Mouse (Mus musculus): Measurements from ENCODE around the gene Rnf227.
A peak's percentile ranks its signal among the peaks of the same experiment; 100 is the strongest.

The Rnf227 gene

DNA sequence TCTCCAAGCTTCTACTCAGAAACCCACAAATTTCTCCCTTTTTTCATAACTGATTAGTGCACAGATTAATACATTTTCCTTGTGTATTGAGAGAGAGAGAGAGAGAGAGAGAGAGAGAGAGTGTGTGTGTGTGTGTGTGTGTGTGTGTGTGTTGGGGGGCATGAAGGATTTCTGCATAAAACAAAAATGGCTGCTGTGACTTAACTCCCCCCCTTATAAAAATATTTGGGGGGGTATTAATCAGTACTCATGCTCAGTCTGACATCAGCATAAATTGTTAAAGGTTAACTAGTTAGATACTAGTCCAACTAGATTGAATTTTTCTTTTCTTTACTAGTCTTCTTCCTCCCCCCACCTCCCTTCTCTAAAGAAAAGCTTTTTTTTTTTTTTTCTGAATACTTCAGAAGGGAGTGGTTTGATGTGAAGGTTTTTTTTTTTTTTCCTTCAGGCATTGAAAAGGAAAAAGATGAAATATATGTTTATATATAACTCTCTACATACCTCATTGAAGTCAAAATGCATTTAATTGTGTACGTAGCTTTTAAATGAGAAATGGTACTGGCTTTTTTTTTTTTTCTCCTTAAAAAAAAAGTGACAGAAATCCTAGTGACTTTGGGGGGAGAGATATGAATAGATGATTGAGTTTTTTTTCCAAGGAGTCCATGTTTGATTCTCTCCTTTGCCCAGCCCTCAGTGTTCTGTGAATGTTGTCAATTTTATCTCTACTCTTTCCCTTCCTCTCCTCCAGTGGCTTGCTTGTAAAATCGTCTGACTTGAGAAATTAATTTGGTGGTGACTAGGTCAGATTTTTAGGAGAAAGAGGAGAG lies 29.9 kb downstream of the Rnf227 start:
- DNase-seq (ENCODE audit: inconsistent age in 2 of 2, low spot score in 1 of 2): no peak

DNA sequence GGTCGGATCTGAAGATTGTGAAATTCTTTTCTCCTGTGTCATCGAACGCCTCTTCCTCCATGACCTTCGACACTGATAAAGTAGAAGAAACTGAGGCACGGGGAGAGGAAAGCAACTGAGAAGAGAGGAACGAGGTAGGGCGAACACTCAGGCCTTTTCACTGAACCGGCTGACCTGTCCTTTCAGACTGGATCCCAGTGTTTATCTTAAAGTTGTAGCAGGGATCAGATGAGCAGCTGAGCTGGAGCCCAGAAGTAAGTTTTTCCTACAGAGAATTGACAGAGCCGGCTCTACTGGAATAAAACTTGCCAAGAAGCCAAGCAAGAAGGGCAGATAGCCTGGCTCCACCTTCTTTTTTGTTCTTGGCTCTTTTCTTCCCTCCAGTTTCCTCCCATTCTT lies 30.6 kb downstream of the Rnf227 start:
- DNase-seq (ENCODE audit: inconsistent age in 2 of 2, low spot score in 1 of 2): peak in 1 of 2 experiments; percentile 57

DNA sequence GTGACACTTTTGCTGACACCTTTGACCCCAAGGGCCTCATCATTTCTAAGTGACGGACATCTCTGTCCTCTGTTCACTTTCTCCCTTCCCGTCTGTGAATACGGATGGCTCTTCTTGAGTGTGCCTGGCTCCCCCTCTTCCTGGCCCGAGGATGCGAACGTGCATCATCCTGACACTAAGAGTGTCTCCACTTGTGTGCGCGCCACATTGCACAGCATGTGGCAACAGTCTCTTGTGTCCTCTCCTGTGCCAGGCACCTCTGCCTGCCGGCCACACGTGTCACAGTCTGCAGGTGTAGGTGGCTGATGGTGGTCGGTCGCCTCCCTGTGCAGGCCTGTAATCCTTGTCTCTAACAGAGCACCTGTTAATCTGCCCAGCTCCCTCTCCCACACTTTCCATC lies 31.3 kb downstream of the Rnf227 start:
- no peak for DNase-seq (ENCODE audit: inconsistent age in 2 of 2, low spot score in 1 of 2)

DNA sequence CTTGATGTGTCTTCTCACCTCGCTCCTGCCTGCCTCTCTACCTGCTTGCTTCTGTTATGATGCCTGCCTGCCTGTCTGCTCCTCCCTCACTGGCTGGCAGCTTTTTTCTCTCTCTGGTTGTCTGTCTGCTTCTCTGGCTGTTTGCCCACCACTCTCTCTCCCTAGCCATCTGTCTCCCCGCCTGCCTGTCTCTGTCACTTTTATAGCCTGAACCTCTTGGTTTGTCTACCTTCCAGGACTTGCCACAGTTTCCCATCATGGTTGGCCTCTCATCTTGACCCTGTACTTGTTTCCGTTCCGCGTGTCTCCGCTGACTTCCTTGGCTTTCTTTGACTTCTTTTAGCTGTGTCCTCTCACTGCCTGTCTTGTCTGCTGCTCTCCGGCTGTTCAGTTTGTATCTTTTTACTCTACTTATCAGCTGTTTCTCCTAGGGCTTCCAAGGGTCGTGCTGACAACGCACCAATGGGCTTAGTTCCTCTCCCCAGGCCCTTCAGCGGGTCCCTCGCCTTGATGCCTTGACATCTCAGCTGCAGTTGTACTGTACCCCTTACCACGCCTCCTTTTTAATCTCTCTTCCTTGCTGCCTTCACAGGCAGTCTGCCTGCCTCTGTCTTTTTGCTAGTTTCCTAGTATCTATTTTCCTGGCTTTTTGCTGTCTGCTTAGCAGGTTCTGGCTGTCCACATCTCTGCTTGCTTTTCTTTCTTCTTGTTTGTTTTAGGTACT lies 32.0 kb downstream of the Rnf227 start:
- peak in 1 of 2 experiments; percentile 63 for DNase-seq (ENCODE audit: inconsistent age in 2 of 2, low spot score in 1 of 2)

DNA sequence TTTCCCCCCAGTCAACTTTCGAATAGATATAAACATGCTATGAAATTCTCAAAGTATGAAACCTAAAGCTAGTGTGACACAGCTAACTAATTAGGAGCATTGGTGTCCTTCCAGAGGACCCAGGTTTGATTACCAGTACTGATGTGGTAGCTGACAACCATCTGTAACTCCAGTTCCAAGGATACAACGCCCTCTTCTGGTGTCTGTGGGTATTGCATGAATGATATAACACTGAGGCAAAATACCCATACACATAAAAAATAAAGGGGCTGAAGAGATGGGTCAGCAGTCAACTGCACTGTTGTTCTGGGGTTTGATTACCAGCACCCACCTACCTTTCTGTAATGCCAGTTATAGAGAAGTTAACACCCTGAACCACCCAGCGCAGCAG lies 32.5 kb downstream of the Rnf227 start:
- peak in 1 of 2 experiments; percentile 61 for DNase-seq (ENCODE audit: inconsistent age in 2 of 2, low spot score in 1 of 2)

DNA sequence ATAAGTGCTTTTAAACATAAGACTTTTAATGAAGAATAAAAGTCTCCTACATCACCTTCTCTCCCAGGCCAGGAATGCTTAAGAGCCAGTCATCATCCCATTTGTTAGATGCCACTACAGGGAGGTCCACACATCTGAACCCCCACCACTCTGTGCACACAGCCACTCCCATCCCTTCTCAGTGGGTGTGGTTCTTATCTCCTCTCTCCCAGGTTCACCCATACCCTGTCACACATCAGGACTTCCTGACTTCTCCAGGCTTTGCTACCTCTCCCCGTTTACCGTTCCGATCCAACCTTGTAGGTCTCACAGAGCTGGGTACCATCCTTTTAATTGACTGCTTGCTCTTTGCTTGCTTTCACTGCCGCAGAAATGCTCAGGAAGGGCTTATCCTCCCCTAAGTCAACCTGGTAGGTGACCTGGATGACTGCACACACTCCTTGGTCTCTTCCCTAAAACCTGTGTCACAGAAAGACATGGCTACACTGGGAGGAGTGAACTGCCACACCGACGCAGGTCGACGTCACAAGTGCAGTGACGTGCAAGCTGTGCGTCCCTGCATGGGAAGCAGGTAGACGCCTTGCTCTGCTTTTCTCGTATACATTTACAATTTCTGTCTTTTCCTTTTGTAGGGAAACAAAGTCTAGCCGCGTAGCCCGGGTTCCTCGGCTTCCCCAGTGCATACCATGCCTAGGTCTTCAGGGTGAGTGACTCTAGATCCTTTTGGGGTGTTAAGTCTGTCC lies 33.1 kb downstream of the Rnf227 start:
- no peak for DNase-seq (ENCODE audit: inconsistent age in 2 of 2, low spot score in 1 of 2)

DNA sequence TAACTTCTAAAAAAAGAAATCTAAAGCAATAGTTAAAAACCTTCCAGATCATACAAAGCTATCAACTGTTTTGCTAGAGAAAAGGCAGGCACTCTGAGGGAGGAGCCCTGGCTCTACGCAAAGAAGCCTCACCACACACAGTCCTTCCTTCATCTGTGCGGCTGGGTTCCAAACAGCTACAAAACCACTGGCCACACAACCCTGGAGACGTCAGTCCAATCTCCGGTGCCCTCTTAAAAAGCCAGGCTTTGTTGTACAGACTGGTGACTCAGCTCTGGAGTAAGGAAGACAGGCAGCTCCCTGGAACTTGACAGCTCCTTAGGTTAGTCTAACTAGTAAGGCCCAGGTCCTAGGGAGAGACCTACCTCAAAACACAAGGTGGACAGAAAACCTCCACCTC lies 35.4 kb downstream of the Rnf227 start:
- no peak for DNase-seq (ENCODE audit: inconsistent age in 2 of 2, low spot score in 1 of 2)

DNA sequence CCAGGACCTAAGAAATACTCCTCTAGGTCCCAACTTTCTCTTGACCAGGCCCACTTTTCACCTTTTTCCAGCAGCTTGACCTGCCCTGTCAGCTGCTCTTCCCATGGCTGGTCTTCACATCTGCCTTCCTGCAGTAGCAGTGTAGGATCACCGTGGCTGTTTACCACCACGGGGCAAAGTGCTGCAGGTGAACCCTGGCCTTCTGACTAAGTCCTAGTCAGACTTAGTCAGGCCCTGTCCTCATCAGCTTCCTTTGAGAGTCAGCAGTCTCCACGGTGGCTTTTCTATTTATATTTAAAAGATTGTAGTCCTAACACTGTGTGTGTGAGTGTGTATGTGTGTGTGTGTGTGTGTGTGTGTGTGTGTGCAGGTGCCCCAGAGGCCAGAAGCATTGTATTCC lies 37.5 kb downstream of the Rnf227 start:
- no peak for DNase-seq (ENCODE audit: inconsistent age in 2 of 2, low spot score in 1 of 2)

DNA sequence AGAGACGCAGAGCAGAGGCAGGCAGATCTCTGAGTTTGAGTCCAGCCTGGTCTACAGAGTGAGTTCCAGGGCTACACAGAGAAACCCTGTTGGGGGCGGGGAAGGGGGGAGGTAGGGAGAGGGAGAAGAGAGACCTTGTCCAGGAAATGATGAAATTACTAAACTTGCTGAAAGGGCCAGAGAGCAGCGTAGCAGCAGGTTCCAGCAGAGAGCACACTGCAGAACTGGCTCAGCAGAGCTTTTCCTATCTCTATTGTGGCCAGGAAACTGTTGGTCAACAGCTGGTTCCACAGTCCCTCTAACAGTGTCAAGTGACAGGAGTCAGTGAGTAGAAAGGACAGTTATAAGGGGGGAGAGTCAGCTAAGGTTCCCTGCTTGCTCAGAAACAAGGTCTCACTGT lies 39.3 kb downstream of the Rnf227 start:
- DNase-seq (ENCODE audit: inconsistent age in 2 of 2, low spot score in 1 of 2): no peak

DNA sequence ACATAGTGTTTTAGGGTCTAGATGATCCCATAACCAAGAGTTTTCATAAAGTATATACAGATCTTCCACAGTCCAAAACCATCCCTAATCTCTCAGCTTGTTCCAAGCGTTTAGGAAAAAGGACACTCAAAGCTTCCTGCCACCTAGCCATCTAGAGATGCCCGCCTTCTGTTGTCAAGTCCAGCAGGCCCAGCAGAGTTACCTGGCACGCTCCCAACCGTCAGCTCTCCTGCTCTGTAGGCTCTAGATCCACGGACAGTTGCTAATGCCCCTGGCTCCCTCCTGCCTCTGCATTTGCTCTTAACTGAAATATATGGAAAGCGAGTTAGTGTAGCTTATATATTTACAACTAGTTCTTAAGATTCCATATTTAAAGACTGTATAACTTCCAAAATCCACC lies 41.1 kb downstream of the Rnf227 start:
- no peak for DNase-seq (ENCODE audit: inconsistent age in 2 of 2, low spot score in 1 of 2)

DNA sequence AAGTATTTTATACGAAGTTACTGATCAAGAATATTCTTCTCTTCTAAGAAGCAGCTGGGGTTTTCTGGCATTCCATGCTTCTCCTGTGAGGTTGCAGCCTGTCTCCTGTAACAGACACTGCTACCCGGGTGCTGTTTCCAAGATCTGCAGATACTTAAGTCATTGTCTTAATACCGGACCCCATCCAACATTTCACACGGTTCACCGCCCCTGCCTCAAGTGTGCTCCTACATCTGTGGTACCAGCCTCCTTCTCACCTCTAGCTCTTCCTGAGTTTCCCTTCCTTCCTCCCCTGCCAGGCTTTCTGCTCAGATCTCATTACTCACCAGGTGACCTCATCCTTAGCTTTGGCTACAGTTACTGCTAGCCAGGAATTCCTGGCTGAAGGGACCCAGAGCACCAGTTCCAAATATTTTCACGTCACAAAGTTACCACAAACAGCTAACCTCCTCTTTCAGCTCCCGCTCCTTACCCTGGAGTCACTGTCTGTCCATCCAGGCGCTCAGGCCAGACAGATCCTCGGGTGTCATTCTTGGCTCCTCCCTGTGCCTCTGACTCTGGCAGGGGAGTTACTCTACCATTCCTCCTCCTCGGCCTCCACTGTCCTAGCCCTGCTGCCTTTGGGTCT lies 42.3 kb downstream of the Rnf227 start:
- DNase-seq (ENCODE audit: inconsistent age in 2 of 2, low spot score in 1 of 2): peak; percentile 39 to 68

DNA sequence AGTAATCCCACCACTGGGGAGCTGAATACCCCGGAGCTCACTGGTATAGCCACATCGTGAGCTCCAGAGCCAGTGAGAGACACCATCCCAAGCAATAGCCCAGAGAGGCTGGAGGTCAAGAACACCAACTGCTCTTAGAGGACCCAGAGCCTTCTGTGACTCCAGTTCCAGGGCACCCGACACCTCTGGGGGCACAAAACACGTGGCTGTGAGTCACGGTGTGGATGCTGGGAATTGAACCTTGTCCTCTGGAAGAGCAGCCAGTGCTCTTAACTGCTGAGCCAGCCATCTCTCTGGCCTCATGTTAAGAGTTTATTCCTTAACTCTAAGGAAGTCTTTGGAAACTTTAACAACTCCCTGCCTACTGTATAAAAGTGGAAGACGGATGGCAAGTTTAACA lies 44.7 kb downstream of the Rnf227 start:
- DNase-seq (ENCODE audit: inconsistent age in 2 of 2, low spot score in 1 of 2): no peak

DNA sequence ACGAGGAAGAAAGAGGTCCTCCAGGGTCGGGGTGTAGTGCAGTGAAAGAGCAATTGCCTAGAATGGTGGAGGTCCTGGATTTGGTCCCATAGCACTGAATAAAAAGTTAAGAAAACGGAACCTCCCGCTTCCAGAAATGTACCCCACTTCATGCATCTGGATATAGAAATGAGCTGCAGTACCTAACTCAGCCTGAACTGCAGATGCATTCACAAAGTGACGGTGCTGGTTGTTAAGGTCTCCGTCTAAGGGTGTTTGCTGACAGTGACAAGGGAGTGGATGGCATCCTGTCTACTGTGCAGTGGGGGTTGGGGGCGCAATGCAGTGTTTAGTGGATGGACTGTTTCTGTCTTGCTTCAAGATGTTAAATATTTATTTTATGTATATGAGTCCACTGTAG lies 46.5 kb downstream of the Rnf227 start:
- no peak for DNase-seq (ENCODE audit: inconsistent age in 2 of 2, low spot score in 1 of 2)

DNA sequence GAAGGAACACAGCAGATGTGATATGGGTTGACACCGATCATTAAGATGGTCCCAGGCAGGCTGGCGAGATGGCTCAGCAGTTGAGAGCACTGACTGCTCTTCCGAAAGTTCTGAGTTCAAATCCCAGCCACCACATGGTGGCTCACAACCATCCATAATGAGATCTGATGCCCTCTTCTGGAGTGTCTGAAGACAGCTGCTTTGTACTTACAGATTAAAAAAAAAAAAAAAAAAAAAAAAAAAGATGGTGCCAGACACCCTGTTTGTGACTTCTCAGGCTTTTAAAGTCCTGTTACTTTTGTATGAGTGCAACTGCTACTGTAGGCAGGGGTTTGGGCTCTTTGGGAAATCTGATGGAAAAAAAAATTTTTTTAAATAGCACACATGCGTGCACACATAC lies 48.4 kb downstream of the Rnf227 start:
- no peak for DNase-seq (ENCODE audit: inconsistent age in 2 of 2, low spot score in 1 of 2)

DNA sequence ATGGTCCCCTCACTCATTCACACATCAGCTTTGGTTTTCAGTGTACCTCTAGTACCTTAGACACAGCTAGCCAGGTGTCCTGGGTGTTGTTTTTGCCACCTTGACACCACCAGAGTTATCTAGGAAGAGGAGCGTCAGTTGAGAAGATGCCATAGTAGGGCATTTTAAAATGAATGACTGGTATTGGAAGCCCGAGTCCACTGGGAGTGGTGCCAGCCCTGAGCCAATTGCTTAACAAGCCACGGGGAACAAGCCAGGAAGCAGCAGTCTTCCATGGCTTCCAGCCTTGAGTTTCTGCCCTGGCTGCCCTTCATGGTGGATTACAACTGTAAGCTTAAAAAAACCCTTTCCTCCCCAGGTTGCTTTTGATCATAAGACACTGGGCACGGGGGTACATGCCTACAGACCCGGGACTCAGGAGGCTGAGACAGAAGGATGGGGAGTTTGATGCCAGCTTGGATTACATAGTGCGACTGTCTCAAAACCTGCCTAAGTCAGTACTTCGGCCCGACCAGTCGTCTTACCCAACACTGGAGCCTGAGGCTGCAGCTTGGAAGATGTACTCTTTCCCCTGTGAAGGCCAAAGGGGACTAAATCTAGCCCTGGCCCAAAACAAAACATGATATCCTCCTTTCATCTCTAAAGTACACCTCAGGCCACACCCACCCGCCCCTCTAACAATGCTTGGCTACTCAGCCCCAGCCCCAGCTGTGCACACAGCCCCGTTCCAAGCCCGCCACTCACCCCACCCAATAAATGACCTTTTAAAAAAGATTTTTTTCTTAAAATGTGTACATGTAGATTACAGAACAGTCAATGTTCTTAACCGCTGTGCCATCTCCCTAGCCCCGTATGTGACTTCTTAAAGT lies 49.5 kb downstream of the Rnf227 start:
- peak; percentile 67 to 93 for DNase-seq (ENCODE audit: inconsistent age in 2 of 2, low spot score in 1 of 2)

DNA sequence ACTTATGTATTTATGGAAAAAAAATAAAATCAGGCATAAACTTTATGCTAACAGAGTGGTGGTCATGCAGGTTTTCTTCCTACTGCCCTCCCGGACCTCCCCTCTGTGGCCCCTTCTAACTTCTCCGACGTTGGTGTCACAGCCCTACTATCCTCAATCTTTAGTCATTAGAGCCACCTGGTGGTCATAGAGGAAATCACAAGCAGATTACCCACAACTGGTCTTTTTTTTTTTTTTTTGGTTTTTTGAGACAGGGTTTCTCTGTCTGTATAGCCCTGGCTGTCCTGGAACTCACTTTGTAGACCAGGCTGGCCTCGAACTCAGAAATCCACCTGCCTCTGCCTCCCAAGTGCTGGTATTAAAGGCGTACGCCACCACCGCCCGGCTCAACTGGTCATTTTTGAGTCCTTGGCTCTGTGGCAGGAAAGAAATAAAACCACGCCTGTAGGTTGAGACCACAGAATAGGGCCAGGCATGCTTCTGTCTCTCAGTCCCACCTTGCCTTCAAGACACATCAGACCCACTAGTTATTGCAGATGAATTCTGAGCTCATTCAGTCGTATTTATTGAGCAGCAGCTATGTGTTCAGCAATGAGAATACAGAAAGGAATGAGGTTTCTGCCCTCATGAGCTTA lies 50.3 kb downstream of the Rnf227 start:
- DNase-seq (ENCODE audit: inconsistent age in 2 of 2, low spot score in 1 of 2): peak; percentile 43 to 92

Measured in adrenal gland, adult (tissue).